Mouse (Mus musculus) kidney, adult 2 months (tissue): Measurements from ENCODE around the gene Prkaa1. TPM values are rescaled to one million over a fixed set of nuclear protein-coding genes. Genes with fewer than 3 reads are reported as not detected.

ENCODE experiments used
- DNase-seq: peaks from one replicate; pipeline ENCODE4 v3.0.0; 2021
- H3K27ac ChIP-seq: fragments of 200-500 bp; 2 replicates; pipeline ENCODE4 v1.5.1; 2012; ENCODE audit warnings: low read depth, low read length, control low read depth, inconsistent platforms; ENCODE audit not compliant: insufficient read depth
- H3K27me3 ChIP-seq: fragments of 200-500 bp; replicated peaks from 2 replicates; pipeline ENCODE4 v1.6.1; 2012; ENCODE audit warnings: mild to moderate bottlenecking, moderate library complexity, low read length, inconsistent platforms; ENCODE audit not compliant: control insufficient read depth, insufficient read depth
- H3K36me3 ChIP-seq: fragments of 200-500 bp; 2 replicates; pipeline ENCODE4 v1.6.1; 2012; ENCODE audit warnings: mild to moderate bottlenecking, moderate library complexity, low read length, inconsistent platforms; ENCODE audit not compliant: control insufficient read depth, insufficient read depth
- H3K4me1 ChIP-seq: fragments of 200-500 bp; 2 replicates; pipeline ENCODE4 v1.6.1; 2011; ENCODE audit warnings: low read length; ENCODE audit not compliant: control insufficient read depth, insufficient read depth
- H3K4me3 ChIP-seq: fragments of 200-500 bp; 2 replicates; pipeline ENCODE4 v1.5.1; 2011; ENCODE audit warnings: mild to moderate bottlenecking, low read depth, low read length, control low read depth; ENCODE audit not compliant: insufficient read depth
- CTCF ChIP-seq: fragments of 200-500 bp; conservative IDR thresholded peaks from 2 replicates; pipeline ENCODE4 v1.5.1; 2011; ENCODE audit warnings: low read depth, mild to moderate bottlenecking, control low read depth, low read length, moderate library complexity, mixed read lengths; ENCODE audit not compliant: insufficient read depth, insufficient read length
- POLR2A ChIP-seq: fragments of 200-500 bp; IDR thresholded peaks from one replicate; pipeline ENCODE4 v1.6.1; 2011; ENCODE audit warnings: low read depth, low read length, control low read depth
- WGBS: fragments of 180-500 bp; shearing (Covaris S2); methylation state at CpG from one replicate; pipeline ENCODE4 v1.1.7; 2018; 5-methylcytosine and 5-hydroxymethylcytosine counted together
- polyA plus RNA-seq: library from polyadenylated mRNA; depleted of rRNA; stranded (reverse); fragments of >200 nt; gene quantifications from 2 replicates; pipeline ENCODE4 v1.2.3, GENCODE M21; 2012

The Prkaa1 gene
- polyA plus RNA-seq, 1 experiment, result 6.5 TPM

DNA sequence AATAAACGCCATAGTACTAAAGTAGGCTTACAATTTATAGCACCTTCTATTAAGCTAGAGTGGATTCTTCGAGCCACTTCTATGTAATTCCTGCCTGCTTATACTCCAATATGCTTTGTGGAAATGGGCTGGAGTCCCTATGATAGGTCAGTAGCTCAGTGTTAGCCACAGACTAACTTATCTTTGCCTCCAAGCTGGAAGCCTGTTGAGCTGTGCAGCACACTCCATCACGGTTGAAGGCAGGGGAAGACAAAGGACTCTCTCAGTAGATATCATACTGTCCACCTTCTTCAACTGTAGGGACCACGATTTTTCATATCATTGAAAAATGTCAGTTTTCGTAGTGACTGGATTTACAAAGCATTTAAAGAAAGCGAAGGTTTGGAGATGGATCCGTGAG, 3.8 kb upstream of the Prkaa1 start:
- TF ChIP-seq POLR2A (no peak), CTCF (no peak)
- WGBS, result 87% methylated on average over 7 of the region's 7 CpGs
- Histone ChIP-seq H3K27ac (no peak overlapping the region), H3K27me3 (no peaks in the 10 kb centered on the region), H3K4me3 (no peak overlapping the region), H3K36me3 (no peaks in the 10 kb centered on the region), H3K4me1 (no peaks in the 10 kb centered on the region; the same call in 1 of the 2 replicates)
- DNase-seq, result no peak

DNA sequence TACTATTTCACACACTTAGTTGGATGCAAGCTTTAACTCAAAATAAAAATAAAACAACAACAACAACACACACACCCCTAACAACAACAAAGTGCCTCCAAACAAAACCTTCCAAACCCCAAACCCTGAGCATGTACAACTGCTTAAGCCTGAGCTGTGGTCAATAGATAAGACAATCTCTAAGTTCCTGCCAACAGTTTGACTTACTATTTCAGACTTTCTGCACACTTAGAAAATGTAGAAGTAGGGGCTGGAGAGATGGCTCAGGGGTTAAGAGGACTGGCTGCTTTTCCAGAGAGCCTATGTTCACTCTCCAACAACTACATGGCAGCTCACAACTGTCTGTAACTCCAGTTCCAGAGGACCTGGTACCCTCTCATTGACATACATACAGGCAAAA, 3.3 kb upstream of the Prkaa1 start:
- DNase-seq, result no peak
- TF ChIP-seq POLR2A (no peak), CTCF (no peak)
- Histone ChIP-seq H3K27ac (no peak overlapping the region), H3K4me3 (no peak overlapping the region), H3K4me1 (no peaks in the 10 kb centered on the region; the same call in 1 of the 2 replicates), H3K27me3 (no peaks in the 10 kb centered on the region), H3K36me3 (no peaks in the 10 kb centered on the region)

DNA sequence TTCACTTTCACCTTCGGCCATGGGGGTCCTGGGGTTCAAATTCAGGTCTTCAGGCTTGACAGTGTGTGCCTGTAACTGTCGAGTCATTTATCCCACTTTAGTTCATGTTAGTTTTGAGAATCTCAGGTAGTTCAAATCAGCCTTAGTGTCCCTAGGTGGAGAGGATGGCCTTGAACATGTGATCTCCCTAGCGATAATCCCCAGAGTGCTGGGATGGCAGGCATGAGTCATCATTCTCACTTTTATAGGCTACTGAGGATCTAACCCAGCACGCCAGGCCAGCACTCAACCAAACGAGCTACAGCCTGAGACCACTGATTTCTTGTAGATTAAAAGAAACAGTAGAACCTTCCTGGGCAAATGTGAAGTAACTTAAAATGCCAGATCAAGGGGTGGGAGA, 1.6 kb upstream of the Prkaa1 start:
- no peak for TF ChIP-seq CTCF
- WGBS, result 72% methylated on average over 5 of the region's 5 CpGs
- H3K4me1 ChIP-seq, result no peaks in the 10 kb centered on the region; the same call in 1 of the 2 replicates
- no peak for DNase-seq
- H3K27ac ChIP-seq, result no peak overlapping the region
- no peak overlapping the region for H3K4me3 ChIP-seq
- H3K36me3 ChIP-seq, result no peaks in the 10 kb centered on the region
- no peaks in the 10 kb centered on the region for H3K27me3 ChIP-seq

DNA sequence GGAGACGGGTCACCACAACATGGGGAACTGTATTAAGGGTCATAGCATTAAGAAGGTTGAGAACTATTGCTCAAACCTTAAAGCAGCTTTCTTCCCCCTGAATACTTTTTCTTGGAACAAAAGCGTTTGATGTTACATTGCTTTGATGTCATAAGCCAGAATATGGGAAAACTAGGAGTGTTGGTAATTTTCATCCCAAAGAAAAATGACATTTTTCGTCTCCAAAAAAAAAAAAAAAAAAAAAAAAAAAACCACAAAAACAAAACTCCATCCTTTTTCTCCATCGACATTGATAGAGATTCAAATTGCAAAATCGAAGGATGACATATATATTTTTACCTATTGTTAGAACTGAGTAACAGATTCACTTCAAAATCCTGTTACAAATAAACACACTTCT, 947 bp upstream of the Prkaa1 start:
- Histone ChIP-seq H3K4me1 (no peaks in the 10 kb centered on the region; the same call in 1 of the 2 replicates), H3K36me3 (no peaks in the 10 kb centered on the region), H3K27me3 (no peaks in the 10 kb centered on the region), H3K27ac (no peak overlapping the region), H3K4me3 (no peak overlapping the region)
- TF ChIP-seq CTCF (no peak), POLR2A (no peak)
- 63% methylated on average over 5 of the region's 5 CpGs for WGBS
- DNase-seq, result no peak

DNA sequence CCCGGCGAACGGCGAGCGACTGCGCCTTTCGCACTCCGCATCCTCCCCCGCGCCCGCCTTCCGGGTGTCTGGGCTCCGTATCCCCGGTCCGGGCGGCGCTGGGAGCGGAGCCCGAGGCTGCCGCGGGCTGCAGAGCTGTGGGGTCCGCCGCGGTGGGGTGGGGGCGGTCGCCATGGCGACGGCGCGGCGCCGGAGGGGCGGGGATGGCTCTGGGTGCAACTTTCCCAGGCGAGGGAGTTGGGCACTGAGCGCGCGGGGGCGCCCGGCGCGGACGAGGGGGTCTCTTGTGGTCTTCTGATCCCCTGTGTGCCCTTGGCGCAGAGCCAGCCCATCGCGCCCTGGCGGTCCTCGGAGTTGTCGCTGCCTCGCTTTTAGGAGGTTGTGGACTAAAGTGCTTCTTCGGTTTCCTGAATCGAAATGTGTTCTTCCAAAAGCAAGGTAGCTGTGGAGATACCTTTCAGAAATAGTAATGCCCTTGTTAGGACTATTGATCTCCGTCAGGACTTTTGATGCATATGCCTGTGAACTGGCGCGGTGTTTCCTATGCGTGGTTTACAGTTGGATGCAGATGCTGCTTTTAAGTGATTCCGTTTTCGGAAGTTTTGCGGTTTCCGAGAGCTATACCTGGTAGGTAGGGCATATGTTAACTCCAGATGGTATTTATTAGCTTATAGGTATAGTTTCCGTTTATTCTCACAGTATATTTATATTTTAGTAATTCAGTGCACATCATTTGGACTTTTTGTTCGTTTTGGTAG, 539 bp downstream of the Prkaa1 start:
- H3K27ac ChIP-seq, result peak overlapping the region; percentile 28; the same call in 1 of the 2 replicates
- peak; percentile 66 for DNase-seq
- H3K4me1 ChIP-seq, result no peaks in the 10 kb centered on the region; the same call in 1 of the 2 replicates
- no peaks in the 10 kb centered on the region for H3K36me3 ChIP-seq
- peak overlapping the region; percentile 92 for H3K4me3 ChIP-seq
- H3K27me3 ChIP-seq, result no peaks in the 10 kb centered on the region
- TF ChIP-seq POLR2A (no peak), CTCF (no peak)
- WGBS, result 1% methylated on average over 55 of the region's 61 CpGs

DNA sequence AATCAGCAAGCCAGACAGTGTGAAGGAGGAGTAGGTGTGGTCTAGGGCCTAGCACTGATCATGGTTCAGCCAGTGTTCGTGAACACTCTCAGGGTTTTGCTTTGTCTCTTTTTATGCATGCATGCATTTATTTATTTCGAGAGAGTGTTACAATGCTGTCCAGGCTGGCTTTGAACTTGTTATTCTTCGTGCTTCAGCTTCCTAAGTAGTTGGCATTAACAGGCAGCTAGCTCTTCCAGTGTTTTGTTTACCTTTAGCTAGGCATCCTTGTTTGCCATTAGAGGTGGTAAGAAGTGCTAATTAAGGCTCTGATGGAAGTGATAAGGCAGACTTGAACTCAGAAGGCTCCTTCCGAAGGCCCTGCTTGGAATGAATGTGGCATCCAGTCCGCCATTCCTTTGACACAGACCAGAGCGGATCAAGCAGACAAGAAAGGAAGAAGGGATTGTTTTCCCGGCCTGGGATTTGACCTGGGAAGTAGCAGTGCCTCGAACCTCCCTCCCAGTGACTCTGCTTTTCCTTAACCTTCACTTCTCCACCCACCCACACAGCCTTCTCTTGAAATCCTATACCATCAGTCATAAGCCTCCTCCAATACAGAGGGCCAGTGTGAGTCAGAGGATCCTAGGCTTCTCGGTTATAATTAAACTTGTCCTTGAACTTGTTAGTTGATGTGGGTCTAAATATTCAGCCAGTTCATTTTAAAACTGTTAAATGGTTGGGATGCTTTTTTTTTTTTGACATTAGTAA, 1.7 kb downstream of the Prkaa1 start:
- 42% methylated on average over 9 of the region's 9 CpGs for WGBS
- no peak overlapping the region for H3K4me3 ChIP-seq
- H3K27ac ChIP-seq, result no peak overlapping the region
- no peaks in the 10 kb centered on the region for H3K36me3 ChIP-seq
- DNase-seq, result no peak
- no peaks in the 10 kb centered on the region for H3K27me3 ChIP-seq
- no peak for TF ChIP-seq CTCF
- no peak for TF ChIP-seq POLR2A
- no peaks in the 10 kb centered on the region; the same call in 1 of the 2 replicates for H3K4me1 ChIP-seq

DNA sequence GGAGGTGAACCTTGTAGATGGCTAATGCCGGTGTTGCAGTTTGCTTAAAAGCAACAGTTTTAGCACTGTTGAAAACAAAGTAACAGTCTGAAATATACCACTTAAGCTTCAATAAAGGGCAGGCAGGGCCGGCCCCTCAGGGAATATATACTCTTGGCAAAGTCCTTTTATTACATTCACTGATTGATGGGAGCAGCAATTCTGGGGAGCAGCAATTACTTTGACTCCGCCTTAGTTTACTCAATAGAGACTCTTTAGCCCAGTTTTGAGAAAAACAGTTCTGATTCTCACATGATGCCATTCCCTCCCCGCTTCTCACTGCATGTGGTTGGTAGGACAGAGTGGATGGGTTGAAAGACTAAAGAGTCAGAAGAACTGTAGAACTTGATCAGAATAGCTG, 5.5 kb downstream of the Prkaa1 start:
- Histone ChIP-seq H3K27ac (no peak overlapping the region), H3K4me1 (peaks cover 4% of the 10 kb centered on the region; the same call in 1 of the 2 replicates), H3K36me3 (no peaks in the 10 kb centered on the region), H3K27me3 (no peaks in the 10 kb centered on the region), H3K4me3 (no peak overlapping the region)
- TF ChIP-seq CTCF (no peak), POLR2A (no peak)
- DNase-seq, result peak; percentile 7
- WGBS, result 59% methylated on average over 4 of the region's 4 CpGs
